In genomic region chr3:34959044-34959521, GRCm38 (mm10) we compare ENCODE assay signal across 12 mouse cellular contexts.
DNase-seq lines count a peak whose midpoint lies in the region; ATAC-seq lines count a peak whose summit lies in the region.
"Had no signal": no experiment of that assay in that cellular context is flagged by ENCODE, and none has a peak within 500 bp of the region (broad histone marks: within the 10 kb centered on the region; RNA-seq: fewer than 3 reads in every experiment).

No protein-coding gene starts in this region.

- H3K4me2 ChIP-seq in heart, embryonic 15.5 days, result peak overlapping the region; percentile 41
- peak overlapping the region; percentile 11; the same call in 1 of the 2 replicates for H3K4me2 ChIP-seq in forebrain, embryonic 14.5 days (ENCODE audit: low read length)
- H3K4me2 ChIP-seq in hindbrain, embryonic 16.5 days (ENCODE audit: low read length), result peak overlapping the region; percentile 30
- H3K4me2 ChIP-seq: embryonic facial prominence, embryonic 12.5 days had no signal

- H3K9me3 ChIP-seq in heart, embryonic 15.5 days (replicated peaks), result no peaks in the 10 kb centered on the region
- H3K9me3 ChIP-seq in forebrain, embryonic 14.5 days (replicated peaks; ENCODE audit: control insufficient read depth, low read length), result no peaks in the 10 kb centered on the region
- H3K9me3 ChIP-seq in hindbrain, embryonic 16.5 days (ENCODE audit: control insufficient read depth, low read length), result no peaks in the 10 kb centered on the region
- H3K9me3 ChIP-seq: embryonic facial prominence, embryonic 12.5 days had no signal

- H3K4me1 ChIP-seq in heart, embryonic 15.5 days (replicated peaks), result peaks cover 5% of the 10 kb centered on the region; the same call in 1 of the 2 replicates
- H3K4me1 ChIP-seq in forebrain, embryonic 14.5 days (ENCODE audit: control insufficient read depth, insufficient read depth, low read length), result 0 out of 2 replicates have a peak, but pooled peaks cover 3% of the 10 kb centered on the region
- H3K4me1 ChIP-seq in hindbrain, embryonic 16.5 days (ENCODE audit: control insufficient read depth, insufficient read depth, low read depth, low read length), result no peaks in the 10 kb centered on the region
- H3K4me1 ChIP-seq: embryonic facial prominence, embryonic 12.5 days had no signal

- no peak; the same call in 1 of the 2 replicates for ATAC-seq in heart, embryonic 15.5 days (replicated peaks; ENCODE audit: insufficient number of reproducible peaks, insufficient read depth, low FRiP score, low read depth)
- peak; percentile 70 for ATAC-seq in forebrain, embryonic 14.5 days
- ATAC-seq in hindbrain, embryonic 16.5 days, result peak; percentile 63
- ATAC-seq: activated CD4-positive, CD25-positive, alpha-beta regulatory T cell, adult 4 months had no signal

- no peaks in the 10 kb centered on the region for H3K36me3 ChIP-seq in heart, embryonic 15.5 days
- no peaks in the 10 kb centered on the region for H3K36me3 ChIP-seq in forebrain, embryonic 14.5 days (ENCODE audit: control insufficient read depth, insufficient read depth, low read length)
- H3K36me3 ChIP-seq in hindbrain, embryonic 16.5 days (ENCODE audit: control insufficient read depth, insufficient read depth, low read length), result no peaks in the 10 kb centered on the region
- H3K36me3 ChIP-seq: embryonic facial prominence, embryonic 12.5 days had no signal

- DNase-seq in heart, postnatal 14 days, result no peak
- DNase-seq in forebrain, embryonic 14.5 days (ENCODE audit: low spot score), result peak; percentile 59
- DNase-seq in retina, embryonic 14.5 days (ENCODE audit: low spot score), result peak; percentile 62
- no peak for DNase-seq in thymus, postnatal 0 days (ENCODE audit: low spot score)
- DNase-seq in kidney, postnatal 14 days, result no peak
- DNase-seq: cerebellum, adult 2 months; kidney, adult 18-20 months; thymus, postnatal 25 days had no signal

- no peak overlapping the region for H3K27ac ChIP-seq in heart, embryonic 15.5 days
- H3K27ac ChIP-seq in forebrain, embryonic 14.5 days (ENCODE audit: low read depth, low read length), result no peak overlapping the region
- H3K27ac ChIP-seq in hindbrain, embryonic 16.5 days (ENCODE audit: low read depth, low read length), result no peak overlapping the region
- H3K27ac ChIP-seq: embryonic facial prominence, embryonic 12.5 days had no signal

- peaks cover 46% of the 10 kb centered on the region for H3K27me3 ChIP-seq in heart, embryonic 15.5 days
- H3K27me3 ChIP-seq in forebrain, embryonic 14.5 days (replicated peaks; ENCODE audit: control insufficient read depth, insufficient read depth, low read length), result no peaks in the 10 kb centered on the region
- no peaks in the 10 kb centered on the region for H3K27me3 ChIP-seq in hindbrain, embryonic 16.5 days (replicated peaks; ENCODE audit: control insufficient read depth, insufficient read depth, low read length)
- H3K27me3 ChIP-seq: embryonic facial prominence, embryonic 12.5 days had no signal

- WGBS in heart, embryonic 15.5 days, result 25% methylated on average over 19 of the region's 19 CpGs
- 48% methylated on average over 19 of the region's 19 CpGs for WGBS in forebrain, embryonic 14.5 days
- WGBS in hindbrain, embryonic 16.5 days, result 35% methylated on average over 19 of the region's 19 CpGs

- intact Hi-C loops in heart, postnatal 14 days (cut with DNase I), result no loop called here

- H3K9ac ChIP-seq in heart, embryonic 15.5 days, result no peak overlapping the region
- no peak overlapping the region for H3K9ac ChIP-seq in forebrain, embryonic 14.5 days (ENCODE audit: low read length)
- H3K9ac ChIP-seq in hindbrain, embryonic 16.5 days (ENCODE audit: low read depth, low read length), result no peak overlapping the region
- H3K9ac ChIP-seq: embryonic facial prominence, embryonic 12.5 days had no signal

- H3K4me3 ChIP-seq in heart, embryonic 15.5 days, result peak overlapping the region; percentile 16; the same call in 1 of the 2 replicates
- no peak overlapping the region for H3K4me3 ChIP-seq in forebrain, embryonic 14.5 days (ENCODE audit: low read depth, low read length)
- no peak overlapping the region for H3K4me3 ChIP-seq in hindbrain, embryonic 16.5 days (ENCODE audit: low read length)
- H3K4me3 ChIP-seq: embryonic facial prominence, embryonic 12.5 days had no signal

Comparison
In these comparisons a context has a peak if more than half of its experiments do, and no peak if none do; other contexts are left out.
1. DNase-seq: peak in forebrain, embryonic 14.5 days (single experiment) and retina, embryonic 14.5 days (single experiment); none in heart, postnatal 14 days (0 of 2), thymus, postnatal 0 days (single experiment) and kidney, postnatal 14 days (single experiment).
2. Peak in every context shown above with its lines, with median percentiles within 50 percentile points of each other: H3K4me2 ChIP-seq.